Mouse (Mus musculus): ENCODE results near the gene Hlf.

GRCm38 (mm10) chr11:90417011-90417410 is 26.3 kb upstream of the Hlf start:
- TF ChIP-seq CTCF (IDR thresholded peaks at IDR 0.05; ENCODE audit: extremely low read depth, insufficient read depth, insufficient read length, insufficient replicate concordance) (no peak), POLR2A (IDR thresholded peaks at IDR 0.05; ENCODE audit: low read depth, low read length) (no peak)

Data from spleen, adult 2 months (tissue).